Mouse (Mus musculus) thymus, postnatal 14 days (tissue): ENCODE measurements at regions not wholly inside any gene's neighbourhood (a gene's known extent, or its start where the extent isn't known, plus 50 kb on each side); places are given as distances from the start of the nearest gene placed in this dataset.

Source experiments
- DNase-seq: peaks from one replicate; pipeline ENCODE4 v3.0.0; 2021

DNA sequence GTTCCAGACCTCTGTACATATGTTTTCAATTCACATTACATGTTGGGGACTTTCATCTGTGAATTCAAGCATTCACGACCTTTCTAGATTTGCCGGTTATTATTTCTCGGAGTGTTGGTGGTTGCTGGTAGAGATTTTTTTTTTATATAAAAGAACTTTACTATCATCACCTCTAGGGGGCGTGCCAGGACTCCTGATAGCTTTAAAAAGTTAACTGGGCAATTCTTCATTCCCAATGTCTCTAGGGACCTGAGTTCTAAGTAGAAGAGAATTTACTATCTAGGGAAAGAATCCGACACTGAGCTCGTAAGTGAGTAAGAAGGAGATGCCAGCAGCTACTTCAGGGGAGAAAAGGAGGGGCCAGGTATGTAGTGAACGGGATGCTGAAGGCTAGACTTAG is 112.8 kb upstream of the Tmem45b start:
- DNase-seq, result no peak

DNA sequence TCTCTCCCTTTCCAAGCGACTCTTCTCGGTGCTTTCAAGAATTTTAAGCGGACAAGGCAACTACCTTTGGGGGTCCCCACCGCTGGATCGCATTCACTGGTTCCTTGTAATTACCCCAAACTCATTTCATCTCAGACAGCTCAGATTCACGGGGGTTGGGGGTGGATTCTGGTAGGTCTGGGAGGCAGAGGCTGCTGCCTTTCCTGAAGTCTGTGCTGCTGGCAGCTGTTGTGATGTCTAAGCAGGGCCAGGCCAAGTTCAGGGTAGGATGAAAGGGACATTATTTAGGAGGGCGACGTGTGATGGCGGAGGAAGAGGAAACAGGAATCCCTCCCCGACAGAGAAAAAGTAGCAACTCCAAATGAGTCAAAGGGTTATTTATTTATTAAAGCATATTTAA is 102.8 kb upstream of the Tmem45b start:
- DNase-seq, result no peak

DNA sequence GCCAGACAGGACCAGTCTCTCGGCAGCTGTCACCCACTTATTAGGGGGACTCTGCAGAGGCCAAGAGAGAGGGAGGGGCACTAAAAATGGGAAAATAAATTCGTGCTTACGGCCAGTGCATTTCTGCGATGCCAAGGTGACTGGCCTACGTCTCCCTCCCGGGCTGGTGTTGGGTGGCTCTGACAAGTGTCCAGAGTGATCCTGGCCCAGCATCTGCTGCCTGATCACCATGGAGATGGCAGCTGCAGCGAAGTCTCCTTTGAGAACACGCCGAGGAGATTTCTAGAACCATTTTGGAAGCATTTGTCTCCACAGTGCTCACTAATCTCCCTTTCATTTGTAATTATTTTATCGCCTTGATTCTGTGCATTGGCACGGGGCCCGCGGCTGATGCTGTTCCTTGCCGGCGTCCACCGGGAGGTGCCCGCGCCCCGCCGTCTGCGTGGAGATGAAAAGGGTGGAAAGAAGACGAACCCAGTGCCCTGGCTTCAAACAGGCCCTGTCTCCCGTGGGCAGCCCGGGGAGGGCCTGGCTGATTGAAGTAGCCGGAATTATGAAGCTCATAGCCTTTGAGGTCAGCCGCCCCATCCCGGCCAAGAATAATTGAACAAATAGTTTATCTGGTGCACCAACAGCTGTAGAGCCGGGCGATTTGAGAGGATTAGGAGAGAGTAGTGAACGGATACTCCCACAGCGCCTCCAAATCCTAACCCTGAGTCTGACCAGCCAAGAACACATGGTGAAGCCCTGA is 102.2 kb upstream of the Tmem45b start:
- no peak for DNase-seq

DNA sequence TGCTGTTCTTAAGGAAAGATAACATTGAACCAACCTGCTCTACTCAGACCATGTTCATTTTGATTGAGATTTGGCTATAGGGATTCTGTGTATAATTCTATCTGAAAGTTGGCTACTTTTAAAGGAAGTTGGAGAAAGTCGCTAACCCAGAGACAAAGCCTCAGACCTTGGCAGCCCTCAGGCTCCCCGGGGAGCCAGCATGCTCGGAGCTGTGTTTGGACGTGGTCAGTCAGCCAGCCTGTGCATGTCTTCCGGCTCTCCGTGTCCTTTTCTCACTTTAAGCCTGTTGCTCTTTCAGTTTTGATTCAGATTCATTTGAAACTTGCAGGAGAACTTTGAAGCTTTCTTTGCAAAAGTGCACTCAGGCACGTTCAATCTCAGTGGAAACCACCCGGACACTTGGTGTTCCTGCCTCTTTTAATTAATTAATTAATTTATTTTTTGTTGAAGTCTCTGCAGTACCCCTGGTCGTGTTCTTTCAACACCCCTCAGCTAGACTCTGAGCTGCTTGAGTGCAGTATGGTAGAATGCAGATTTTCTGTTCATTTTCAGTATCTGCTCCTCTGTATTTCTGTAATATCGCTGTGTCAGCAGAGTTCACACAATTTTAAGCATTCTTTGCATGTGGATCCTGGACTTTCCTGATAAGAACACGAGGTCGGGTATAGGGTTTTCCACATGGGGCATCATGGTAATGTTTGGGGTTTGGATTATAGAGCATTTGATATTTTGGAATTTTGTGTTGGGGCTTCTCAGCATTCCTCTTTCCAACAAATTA is 100.9 kb upstream of the Tmem45b start:
- DNase-seq, result no peak

DNA sequence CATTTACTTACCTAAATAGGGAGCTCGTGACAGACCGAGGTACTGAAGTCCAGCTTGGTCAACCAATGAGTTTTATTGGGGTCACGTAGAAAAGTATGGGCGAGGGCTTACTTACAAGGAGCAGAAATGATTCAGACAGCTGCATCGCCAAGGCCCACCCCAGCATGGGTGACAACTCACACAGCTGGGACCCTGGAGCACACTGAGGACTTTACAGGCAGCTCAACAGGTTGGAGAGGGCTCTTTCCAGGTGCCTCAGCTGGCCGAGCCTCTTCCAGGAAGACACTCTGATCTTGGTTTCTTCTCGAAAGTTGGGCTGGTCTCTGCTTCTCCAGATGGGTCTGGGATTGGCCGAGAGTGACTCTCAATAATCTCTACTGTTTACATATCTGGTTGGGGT is 99.3 kb upstream of the Tmem45b start:
- DNase-seq, result no peak

DNA sequence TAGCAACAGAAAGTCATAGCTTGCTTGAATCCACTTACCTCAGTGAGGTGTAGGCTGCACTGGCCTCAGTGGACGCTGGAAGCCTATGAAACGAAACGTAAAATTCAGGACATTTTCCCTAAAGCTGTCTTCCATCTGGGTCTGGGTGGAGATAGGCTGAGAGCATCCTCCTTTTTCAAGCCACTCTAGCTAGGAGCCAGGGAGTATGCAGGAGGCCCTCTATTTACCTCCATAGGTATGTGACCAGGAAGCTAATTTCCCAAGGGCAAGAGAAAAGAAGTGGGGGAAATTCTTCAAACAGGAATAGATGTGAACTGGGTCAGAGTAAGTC is 95.9 kb upstream of the Tmem45b start:
- DNase-seq, result no peak

DNA sequence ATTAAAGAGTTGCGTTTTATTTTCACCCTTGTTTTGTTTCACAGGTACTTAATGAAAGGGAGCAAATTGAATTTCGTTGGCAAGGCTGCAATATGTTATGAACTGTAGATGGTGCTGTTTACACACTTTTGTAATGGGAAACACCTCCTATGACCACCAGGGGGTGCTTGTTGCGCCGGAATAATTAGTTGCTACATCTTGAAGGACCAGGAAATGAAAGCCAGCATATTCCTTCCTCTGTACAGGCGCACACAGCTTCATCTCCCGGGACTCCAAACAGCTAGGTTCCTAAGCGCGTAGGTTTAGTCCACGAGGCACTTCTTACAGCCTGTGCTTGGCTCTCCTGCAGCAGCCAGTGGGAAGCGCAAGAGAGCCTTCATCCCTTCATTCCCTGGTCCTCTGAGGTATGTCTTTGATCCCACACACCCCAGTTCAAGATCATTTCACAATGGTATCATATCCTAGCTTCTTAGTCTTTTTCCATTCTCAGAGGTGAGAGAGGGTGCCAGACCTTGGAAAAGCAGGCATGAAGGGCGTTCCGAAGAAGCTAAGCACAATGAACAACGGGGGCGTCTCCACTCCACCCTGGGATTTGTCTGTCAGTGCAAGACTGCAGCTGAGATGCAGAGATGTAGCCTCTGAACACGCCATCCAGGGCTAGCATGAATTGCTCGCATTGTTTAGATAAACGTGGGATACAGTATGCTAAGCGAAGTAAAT is 95.4 kb upstream of the Tmem45b start:
- DNase-seq, result peak; percentile 63

DNA sequence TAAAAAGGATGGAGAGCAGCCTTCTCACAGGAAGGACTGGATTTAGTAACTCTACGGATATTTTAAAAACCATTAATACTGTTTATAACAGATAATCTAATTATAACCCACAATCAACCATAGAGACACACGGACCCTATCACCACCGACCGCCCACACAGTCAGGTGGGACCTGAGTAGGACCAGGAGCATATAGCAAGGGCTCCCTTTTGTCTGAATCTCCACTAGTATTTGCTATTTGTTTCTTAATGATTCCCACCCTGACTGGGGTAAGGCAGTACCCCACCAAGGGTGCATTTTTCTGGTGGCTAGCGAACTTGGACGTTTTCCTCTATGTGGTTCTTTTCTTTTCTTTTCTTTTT is 79.4 kb upstream of the Tmem45b start:
- no peak for DNase-seq

DNA sequence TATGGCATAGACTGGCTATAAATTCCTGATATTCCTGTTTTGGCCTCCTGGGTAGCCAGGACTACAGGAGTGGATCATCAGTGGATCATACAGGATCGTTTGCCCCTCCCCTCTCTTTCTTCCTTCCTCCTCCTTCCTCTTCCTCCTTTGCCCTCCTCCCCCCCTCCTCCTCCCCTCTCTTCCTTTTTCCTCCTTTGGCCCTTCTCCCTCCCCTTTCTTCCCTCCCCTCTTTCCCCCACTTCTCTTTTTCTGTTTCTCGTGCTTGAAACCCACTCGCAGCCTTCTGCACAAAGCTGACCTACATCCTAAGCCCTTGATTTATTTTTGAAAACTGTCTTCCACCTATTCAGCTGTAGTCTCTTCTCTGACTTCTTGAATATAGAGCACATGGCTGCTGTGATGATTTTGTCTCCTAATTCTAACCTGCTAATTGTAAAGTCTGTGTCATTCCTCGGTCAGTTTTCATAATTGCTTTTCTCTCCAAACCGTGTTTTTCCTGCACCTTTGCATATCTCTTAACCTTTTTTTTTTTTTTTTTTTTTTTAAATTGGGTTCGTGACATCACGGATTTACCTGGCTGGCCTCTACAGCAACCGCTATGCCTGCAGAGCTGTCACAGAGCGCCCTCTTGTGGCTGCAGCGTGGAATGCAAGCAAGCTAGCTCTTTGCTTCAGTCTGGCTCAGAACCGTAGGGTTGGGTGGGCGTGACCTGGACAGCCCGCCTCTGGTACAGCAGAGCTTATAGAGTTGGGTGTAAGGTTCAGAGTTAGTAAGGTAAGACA is 78.8 kb upstream of the Tmem45b start:
- DNase-seq, result peak; percentile 76

DNA sequence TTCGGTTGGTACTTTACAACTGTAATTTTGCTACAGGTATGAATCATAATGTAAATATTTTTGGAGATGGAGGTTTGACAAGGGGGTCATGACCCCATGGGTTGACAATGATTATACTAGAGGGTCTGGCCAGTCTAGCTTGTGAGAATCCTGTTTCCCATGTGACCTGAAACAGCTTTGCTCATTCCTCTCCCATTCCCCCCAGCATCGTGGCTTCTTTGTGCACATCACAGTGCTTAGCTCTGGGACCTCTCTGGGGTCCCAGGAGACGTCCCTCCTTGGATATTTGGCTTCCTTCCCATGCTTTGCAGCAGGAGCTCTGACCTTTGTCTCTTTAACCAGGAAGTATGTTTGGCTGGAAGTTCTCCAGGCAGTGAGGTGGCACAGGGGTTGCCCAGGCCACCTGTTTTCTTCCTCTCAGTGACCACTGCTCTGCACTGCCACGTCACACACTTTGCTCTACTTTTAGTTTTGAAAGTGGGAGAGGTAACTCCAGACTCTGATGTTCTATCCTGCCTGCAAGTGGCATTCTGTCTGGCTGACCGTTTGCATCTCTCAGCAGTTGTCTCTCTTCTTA is 77.4 kb upstream of the Tmem45b start:
- DNase-seq, result no peak

DNA sequence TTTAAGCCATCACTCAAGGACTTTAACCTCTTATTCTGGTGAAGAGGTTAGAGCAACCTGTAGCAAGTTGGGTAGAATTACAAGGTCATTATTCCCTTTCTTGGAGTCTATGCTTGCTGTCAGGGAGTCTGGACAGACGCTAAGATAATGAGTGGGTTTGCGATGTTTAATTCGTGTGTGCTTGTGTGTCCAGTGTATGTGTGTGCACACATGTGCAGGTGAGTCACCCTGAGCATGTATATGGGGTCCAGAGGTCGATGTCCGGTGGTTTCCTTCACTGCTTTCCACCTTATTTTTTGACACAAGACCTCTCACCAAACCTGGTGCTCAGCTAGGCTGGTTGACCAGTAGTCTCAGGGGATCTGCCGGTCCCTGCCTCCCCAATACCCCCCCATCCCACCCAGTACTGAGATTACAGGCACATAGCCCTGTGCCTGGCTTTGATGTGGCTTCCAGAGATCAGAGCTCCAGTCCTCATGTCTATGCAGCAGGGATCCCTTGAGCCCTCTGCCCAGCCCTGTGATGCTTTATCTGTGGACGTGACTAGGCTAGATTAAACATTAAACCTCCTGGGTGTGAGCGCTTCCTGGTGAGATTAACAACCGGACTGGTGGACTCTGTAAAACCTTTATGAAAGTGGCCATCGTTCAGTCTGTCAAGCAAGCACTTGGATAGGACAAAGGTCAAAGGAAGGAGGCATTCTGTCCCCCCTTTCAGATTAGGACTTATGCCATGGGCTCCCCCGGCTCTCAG is 74.4 kb upstream of the Tmem45b start:
- no peak for DNase-seq

DNA sequence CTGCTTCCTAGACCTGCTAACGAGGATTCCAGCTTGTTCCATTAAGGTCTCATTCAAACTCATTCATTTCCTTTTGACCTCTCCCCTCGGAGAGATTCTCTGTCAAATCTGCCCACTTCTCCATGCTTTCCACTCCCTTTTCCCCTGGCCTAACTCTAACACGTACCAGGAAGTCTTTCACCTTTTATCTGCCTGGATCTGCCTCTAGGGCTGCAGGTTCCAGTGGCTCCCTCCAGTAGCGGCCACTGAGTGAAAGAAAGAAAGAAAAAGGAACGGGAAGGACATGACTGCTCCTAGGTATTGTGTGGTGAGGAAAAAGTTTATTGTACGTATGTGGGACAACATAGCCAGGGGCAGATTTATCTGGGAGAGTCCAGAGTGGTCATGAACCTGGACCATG is 64.8 kb upstream of the Tmem45b start:
- DNase-seq, result no peak

DNA sequence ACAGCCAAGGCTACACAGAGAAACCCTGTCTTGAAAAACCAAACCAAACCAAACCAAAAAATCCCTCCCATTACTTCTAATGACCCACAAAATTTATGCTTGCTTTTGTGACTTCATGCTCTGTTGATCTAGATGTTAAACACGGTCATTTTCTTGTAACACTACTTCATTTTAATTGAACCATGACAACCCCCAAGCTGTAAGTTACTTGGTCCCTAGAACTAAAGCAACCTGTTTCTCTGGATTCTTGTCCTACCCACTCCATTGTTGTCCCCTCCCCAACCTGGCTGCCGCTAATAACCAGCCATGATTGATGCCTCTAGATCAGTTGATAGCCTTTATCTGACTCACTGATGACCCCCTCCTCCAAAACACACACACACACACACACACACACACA is 63.0 kb upstream of the Tmem45b start:
- no peak for DNase-seq
